Mouse (Mus musculus): ENCODE results near the gene Skap1. TPM values are rescaled to one million over a fixed set of nuclear protein-coding genes. Genes with fewer than 3 reads are reported as not detected.

The Skap1 gene
- polyA plus RNA-seq, 1 experiment: 4.9 TPM

- no peak for TF ChIP-seq CTCF (IDR thresholded peaks at IDR 0.05; ENCODE audit: control insufficient read depth, insufficient read depth, low read length)
- no peak for TF ChIP-seq POLR2A (IDR thresholded peaks at IDR 0.05; ENCODE audit: borderline replicate concordance, control insufficient read depth, low read depth, low read length)
- Histone ChIP-seq H3K4me3 (replicated peaks; ENCODE audit: control insufficient read depth, low read depth, low read length) (no peak overlapping the region), H3K27ac (ENCODE audit: control insufficient read depth, insufficient read depth, low read depth, low read length, poor library complexity) (no peak overlapping the region), H3K4me1 (ENCODE audit: control insufficient read depth, insufficient read depth, low read length) (no peaks in the 10 kb centered on the region)
- 59% methylated on average over 9 of the region's 9 CpGs for WGBS
Observed at GRCm38 (mm10) chr11:96550960-96551703, 86.7 kb downstream of the Skap1 start.

- 22% methylated on average over 15 of the region's 15 CpGs for WGBS
- no peak overlapping the region for H3K27ac ChIP-seq (ENCODE audit: control insufficient read depth, insufficient read depth, low read depth, low read length, poor library complexity)
- H3K4me3 ChIP-seq (replicated peaks; ENCODE audit: control insufficient read depth, low read depth, low read length): no peak overlapping the region
- H3K4me1 ChIP-seq (ENCODE audit: control insufficient read depth, insufficient read depth, low read length): no peaks in the 10 kb centered on the region
- TF ChIP-seq POLR2A (IDR thresholded peaks at IDR 0.05; ENCODE audit: borderline replicate concordance, control insufficient read depth, low read depth, low read length): no peak
- no peak for TF ChIP-seq CTCF (IDR thresholded peaks at IDR 0.05; ENCODE audit: control insufficient read depth, insufficient read depth, low read length)
Observed at GRCm38 (mm10) chr11:96553091-96553490, 88.7 kb downstream of the Skap1 start.

- 36% methylated on average over 5 of the region's 5 CpGs for WGBS
- TF ChIP-seq CTCF (IDR thresholded peaks at IDR 0.05; ENCODE audit: control insufficient read depth, insufficient read depth, low read length): no peak
- Histone ChIP-seq H3K4me3 (replicated peaks; ENCODE audit: control insufficient read depth, low read depth, low read length) (no peak overlapping the region), H3K27ac (ENCODE audit: control insufficient read depth, insufficient read depth, low read depth, low read length, poor library complexity) (no peak overlapping the region), H3K4me1 (ENCODE audit: control insufficient read depth, insufficient read depth, low read length) (no peaks in the 10 kb centered on the region)
Observed at GRCm38 (mm10) chr11:96560229-96560628, 95.8 kb downstream of the Skap1 start.

GRCm38 (mm10) chr11:96564088-96564487, 99.7 kb downstream of the Skap1 start:
- 58% methylated on average over 1 of the region's 1 CpGs for WGBS
- H3K27ac ChIP-seq (ENCODE audit: control insufficient read depth, insufficient read depth, low read depth, low read length, poor library complexity): no peak overlapping the region
- H3K4me1 ChIP-seq (ENCODE audit: control insufficient read depth, insufficient read depth, low read length): no peaks in the 10 kb centered on the region
- TF ChIP-seq POLR2A (IDR thresholded peaks at IDR 0.05; ENCODE audit: borderline replicate concordance, control insufficient read depth, low read depth, low read length): no peak
- TF ChIP-seq CTCF (IDR thresholded peaks at IDR 0.05; ENCODE audit: control insufficient read depth, insufficient read depth, low read length): no peak
- H3K4me3 ChIP-seq (replicated peaks; ENCODE audit: control insufficient read depth, low read depth, low read length): no peak overlapping the region

GRCm38 (mm10) chr11:96572515-96572914, 108.1 kb downstream of the Skap1 start:
- no peak overlapping the region for H3K4me3 ChIP-seq (replicated peaks; ENCODE audit: control insufficient read depth, low read depth, low read length)
- 36% methylated on average over 3 of the region's 3 CpGs for WGBS
- TF ChIP-seq POLR2A (IDR thresholded peaks at IDR 0.05; ENCODE audit: borderline replicate concordance, control insufficient read depth, low read depth, low read length): no peak
- no peak for TF ChIP-seq CTCF (IDR thresholded peaks at IDR 0.05; ENCODE audit: control insufficient read depth, insufficient read depth, low read length)
- no peaks in the 10 kb centered on the region for H3K4me1 ChIP-seq (ENCODE audit: control insufficient read depth, insufficient read depth, low read length)
- no peak overlapping the region for H3K27ac ChIP-seq (ENCODE audit: control insufficient read depth, insufficient read depth, low read depth, low read length, poor library complexity)

GRCm38 (mm10) chr11:96576491-96577427, 112.4 kb downstream of the Skap1 start:
- no peak overlapping the region for H3K27ac ChIP-seq (ENCODE audit: control insufficient read depth, insufficient read depth, low read depth, low read length, poor library complexity)
- H3K4me1 ChIP-seq (ENCODE audit: control insufficient read depth, insufficient read depth, low read length): no peaks in the 10 kb centered on the region
- 65% methylated on average over 14 of the region's 14 CpGs for WGBS
- no peak for TF ChIP-seq POLR2A (IDR thresholded peaks at IDR 0.05; ENCODE audit: borderline replicate concordance, control insufficient read depth, low read depth, low read length)
- no peak for TF ChIP-seq CTCF (IDR thresholded peaks at IDR 0.05; ENCODE audit: control insufficient read depth, insufficient read depth, low read length)
- H3K4me3 ChIP-seq (replicated peaks; ENCODE audit: control insufficient read depth, low read depth, low read length): no peak overlapping the region

- Histone ChIP-seq H3K4me3 (replicated peaks; ENCODE audit: control insufficient read depth, low read depth, low read length) (no peak overlapping the region), H3K27ac (ENCODE audit: control insufficient read depth, insufficient read depth, low read depth, low read length, poor library complexity) (no peak overlapping the region), H3K4me1 (ENCODE audit: control insufficient read depth, insufficient read depth, low read length) (no peaks in the 10 kb centered on the region)
- WGBS: 47% methylated on average over 25 of the region's 25 CpGs
- TF ChIP-seq POLR2A (IDR thresholded peaks at IDR 0.05; ENCODE audit: borderline replicate concordance, control insufficient read depth, low read depth, low read length) (no peak), CTCF (IDR thresholded peaks at IDR 0.05; ENCODE audit: control insufficient read depth, insufficient read depth, low read length) (no peak)
Observed at GRCm38 (mm10) chr11:96578551-96579283, 114.3 kb downstream of the Skap1 start.
